16 mouse cellular contexts compared by ENCODE assay signal in the genomic region with DNA sequence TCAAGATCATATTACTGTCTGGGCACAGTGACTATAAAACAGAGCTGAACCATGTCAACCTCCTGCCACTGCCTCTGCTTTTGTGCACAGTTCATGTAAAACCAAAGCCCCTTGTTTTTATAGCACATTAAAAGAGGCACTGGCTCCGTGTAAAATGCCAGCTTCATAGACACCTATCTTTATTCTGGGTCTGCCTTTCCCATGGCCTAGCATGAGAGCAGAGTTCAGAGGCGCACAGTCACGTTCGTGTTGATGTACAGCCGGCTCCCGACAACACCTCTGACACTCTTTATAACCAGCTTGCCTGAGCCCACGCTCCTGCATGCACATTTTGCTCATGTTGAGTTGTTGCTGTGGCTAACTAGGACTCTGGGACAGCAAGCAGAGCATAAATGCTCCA.
"Had no signal": no experiment of that assay in that cellular context is flagged by ENCODE, and none has a peak within 500 bp of the region (broad histone marks: within the 10 kb centered on the region; RNA-seq: fewer than 3 reads in every experiment).

No protein-coding gene starts in this region.

- H3K4me2 ChIP-seq: kidney, embryonic 15.5 days; liver, embryonic 13.5 days; midbrain, embryonic 12.5 days had no signal

- H3K9ac ChIP-seq: kidney, embryonic 15.5 days; liver, embryonic 13.5 days; midbrain, embryonic 12.5 days had no signal

- ATAC-seq: intestine, postnatal 0 days; midbrain, embryonic 16.5 days had no signal

- H3K36me3 ChIP-seq: liver, embryonic 13.5 days; midbrain, embryonic 12.5 days had no signal

- H3K27ac ChIP-seq: kidney, embryonic 15.5 days; left cerebral cortex, adult 2 months; liver, embryonic 13.5 days; midbrain, embryonic 12.5 days had no signal

- H3K4me3 ChIP-seq: kidney, embryonic 15.5 days; left cerebral cortex, adult 2 months; liver, embryonic 13.5 days; midbrain, embryonic 12.5 days; myocyte had no signal

- H3K4me1 ChIP-seq: liver, embryonic 13.5 days had no signal

- DNase-seq: kidney, adult 8-10 months; kidney, postnatal 10 days; kidney, postnatal 36 days; layer of hippocampus, postnatal 36 days; liver, embryonic 13.5 days; lung, adult 2 months; lung, postnatal 14 days; lung, postnatal 4 days; thymus, adult 18-20 months; thymus, postnatal 36 days had no signal

- H3K9me3 ChIP-seq: kidney, embryonic 15.5 days; liver, embryonic 13.5 days; midbrain, embryonic 12.5 days had no signal

- H3K27me3 ChIP-seq: kidney, embryonic 15.5 days; liver, embryonic 13.5 days; midbrain, embryonic 12.5 days had no signal
